Comparison of ENCODE assay signal across 32 mouse cellular contexts in genomic region chr14:44904199-44904598, GRCm38 (mm10). TPM values are rescaled to one million over a fixed set of nuclear protein-coding genes. Genes with fewer than 3 reads are reported as not detected.
"Had no signal": no experiment of that assay in that cellular context is flagged by ENCODE, and none has a peak within 500 bp of the region (broad histone marks: within the 10 kb centered on the region; RNA-seq: fewer than 3 reads in every experiment).

No protein-coding gene starts in this region.

- H3K4me2 ChIP-seq: heart, embryonic 12.5 days; hindbrain, embryonic 12.5 days; hindbrain, embryonic 15.5 days; kidney, embryonic 15.5 days; limb, embryonic 13.5 days; limb, embryonic 15.5 days; liver, embryonic 11.5 days had no signal

- H3K36me3 ChIP-seq: heart, embryonic 10.5 days; heart, embryonic 12.5 days; hindbrain, embryonic 10.5 days; hindbrain, embryonic 12.5 days; hindbrain, embryonic 15.5 days; kidney, embryonic 15.5 days; limb, embryonic 13.5 days; limb, embryonic 15.5 days had no signal

- H3K4me3 ChIP-seq: gastrocnemius, adult 2 months; heart, embryonic 10.5 days; heart, embryonic 12.5 days; hindbrain, embryonic 10.5 days; hindbrain, embryonic 12.5 days; hindbrain, embryonic 15.5 days; kidney, embryonic 15.5 days; limb, embryonic 13.5 days; limb, embryonic 15.5 days had no signal

- H3K27ac ChIP-seq: gastrocnemius, adult 2 months; heart, embryonic 10.5 days; hindbrain, embryonic 10.5 days; hindbrain, embryonic 12.5 days; hindbrain, embryonic 15.5 days; hindbrain, postnatal 0 days; kidney, embryonic 15.5 days; kidney, postnatal 0 days; limb, embryonic 13.5 days; limb, embryonic 15.5 days had no signal

- H3K27me3 ChIP-seq: heart, embryonic 12.5 days; hindbrain, embryonic 12.5 days; hindbrain, embryonic 15.5 days; kidney, embryonic 15.5 days; limb, embryonic 13.5 days; limb, embryonic 15.5 days had no signal

- H3K9ac ChIP-seq: heart, embryonic 12.5 days; hindbrain, embryonic 12.5 days; hindbrain, embryonic 15.5 days; kidney, embryonic 15.5 days; limb, embryonic 13.5 days; limb, embryonic 15.5 days had no signal

- H3K9me3 ChIP-seq: heart, embryonic 10.5 days; heart, embryonic 12.5 days; hindbrain, embryonic 10.5 days; hindbrain, embryonic 12.5 days; hindbrain, embryonic 15.5 days; kidney, embryonic 15.5 days; limb, embryonic 13.5 days; limb, embryonic 15.5 days had no signal

- DNase-seq: gastrocnemius, adult 2 months; gastrocnemius, postnatal 10 days; gastrocnemius, postnatal 25 days; heart, adult 18-20 months; heart, postnatal 10 days; heart, postnatal 4 days; kidney, adult 11 months; kidney, adult 2 months; kidney, adult 9 months; kidney, postnatal 14 days; kidney, postnatal 36 days; layer of hippocampus, adult 9-11 months; layer of hippocampus, postnatal 36 days; left cerebral cortex, postnatal 4 days had no signal

- H3K4me1 ChIP-seq: heart, embryonic 10.5 days; heart, embryonic 12.5 days; hindbrain, embryonic 10.5 days; hindbrain, embryonic 12.5 days; hindbrain, embryonic 15.5 days; kidney, embryonic 15.5 days; limb, embryonic 13.5 days; limb, embryonic 15.5 days had no signal

- ATAC-seq: hindbrain, postnatal 0 days; intestine, embryonic 16.5 days had no signal

RNA-seq across cellular contexts. Expression of gene Ptgdr, which starts 45.0 kb away (rescaled TPM):
- total RNA-seq: gastrocnemius, adult 2 months; gastrocnemius, postnatal 10 days; gastrocnemius, postnatal 25 days; gastrocnemius, postnatal 4 days; heart, adult 18-20 months; heart, adult 8-10 months; heart, postnatal 10 days; heart, postnatal 25 days; heart, postnatal 4 days had no signal
- polyA plus RNA-seq: heart, embryonic 10.5 days; heart, embryonic 12.5 days; heart, embryonic 14.5 days; heart, embryonic 16.5 days; hindbrain, embryonic 10.5 days; intestine, embryonic 14.5 days; intestine, embryonic 16.5 days; kidney, adult 2 months; kidney, embryonic 15.5 days; kidney, postnatal 0 days; liver, embryonic 11.5 days had no signal
